Mouse (Mus musculus) stomach, postnatal 0 days (tissue): Measurements from ENCODE around the gene Disc1.

Experiments
- CTCF ChIP-seq: IDR thresholded peaks from 2 replicates; pipeline ENCODE4 v1.5.1; 2016; ENCODE audit warnings: antibody characterized with exemption, low read depth, mild to moderate bottlenecking, moderate library complexity
- EP300 ChIP-seq: optimal IDR thresholded peaks from 2 replicates; pipeline ENCODE3; 2016; ENCODE audit warnings: antibody characterized with exemption

DNA sequence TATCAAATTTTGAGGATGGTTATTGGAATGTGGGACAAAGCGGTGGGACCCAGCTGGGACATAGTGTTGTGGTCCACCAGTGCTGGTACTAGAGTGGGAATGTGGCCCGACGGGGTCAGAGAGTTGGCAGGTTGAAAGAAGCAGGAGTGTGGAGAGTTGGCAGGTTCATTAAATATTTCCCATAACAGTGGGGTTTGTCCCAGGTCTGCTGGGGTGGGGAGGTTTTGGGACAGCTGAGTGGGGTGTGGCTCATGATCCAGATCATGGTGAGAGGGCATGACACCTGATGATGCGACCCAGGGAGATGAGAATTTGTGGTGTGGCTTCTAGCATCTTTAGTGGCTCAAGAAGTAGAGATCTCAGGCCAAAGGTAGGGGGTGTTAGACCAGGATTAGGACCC lies 199.0 kb downstream of the Disc1 start:
- TF ChIP-seq CTCF (no peak), EP300 (no peak)
